Mouse (Mus musculus) bone marrow, adult 2 months (tissue): ENCODE results near the gene Ank2.

Experiments used
- CTCF ChIP-seq: fragments of 200-500 bp; IDR thresholded peaks from 2 replicates; pipeline ENCODE4 v1.5.1; 2011; ENCODE audit warnings: low read length, control low read depth; ENCODE audit not compliant: control insufficient read depth, insufficient read depth
- POLR2A ChIP-seq: fragments of 200-500 bp; IDR thresholded peaks from 2 replicates; pipeline ENCODE4 v1.6.1; 2011; ENCODE audit warnings: low read depth, mild to moderate bottlenecking, control low read depth, low read length, borderline replicate concordance; ENCODE audit not compliant: control insufficient read depth

DNA sequence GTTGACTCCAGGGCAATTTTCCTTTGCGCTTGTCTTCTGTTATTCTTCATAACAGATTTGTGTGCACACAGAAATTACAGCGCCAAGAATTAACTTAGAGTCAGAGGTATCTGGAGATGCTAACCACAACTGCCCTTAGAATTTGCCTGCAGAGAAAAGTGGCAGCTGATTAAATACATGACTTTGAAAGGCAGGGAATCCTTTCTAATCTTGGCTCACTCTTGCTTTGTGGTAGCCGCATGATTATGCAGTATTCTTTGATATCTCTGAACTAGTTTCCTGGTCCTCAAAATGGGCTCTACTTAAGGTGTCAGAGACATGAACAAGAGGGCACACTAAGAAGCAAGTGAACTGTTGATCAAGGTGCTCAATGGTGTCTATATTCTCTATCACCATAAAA is 518.0 kb downstream of the Ank2 start:
- TF ChIP-seq CTCF (no peak), POLR2A (no peak)
